Mouse (Mus musculus) Muller cell, postnatal 12 days (primary cell): ENCODE data around the gene B3gnt7.

Experiments used
- DNase-seq: peaks from one replicate; pipeline ENCODE4 v3.0.0-alpha.2; 2015; ENCODE audit errors: inconsistent ontology term

B3gnt7 gene

DNA sequence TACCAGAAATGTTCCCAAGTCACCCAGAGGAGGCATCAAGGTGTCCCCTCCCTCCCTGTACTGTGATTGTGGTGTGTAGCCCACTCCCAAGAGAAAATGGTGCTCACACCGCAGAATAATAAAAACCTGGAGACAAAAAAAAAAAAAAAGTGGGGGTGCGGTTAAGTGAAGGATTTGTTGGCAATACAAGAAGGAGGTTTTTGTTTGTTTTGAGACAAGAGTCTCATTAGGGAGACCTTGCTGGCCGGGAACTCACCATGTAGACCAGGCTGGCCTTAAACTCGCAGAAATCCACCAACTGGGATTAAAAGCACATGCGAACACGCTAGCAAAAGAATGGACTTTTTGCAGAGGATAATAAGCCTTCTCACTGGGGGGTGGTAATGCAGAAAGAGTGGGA, at the start of gene B3gnt7:
B3gnt7 (plus strand) TSS at position 301 of the 400 bp plus-strand sequence.
- no peak for DNase-seq

DNA sequence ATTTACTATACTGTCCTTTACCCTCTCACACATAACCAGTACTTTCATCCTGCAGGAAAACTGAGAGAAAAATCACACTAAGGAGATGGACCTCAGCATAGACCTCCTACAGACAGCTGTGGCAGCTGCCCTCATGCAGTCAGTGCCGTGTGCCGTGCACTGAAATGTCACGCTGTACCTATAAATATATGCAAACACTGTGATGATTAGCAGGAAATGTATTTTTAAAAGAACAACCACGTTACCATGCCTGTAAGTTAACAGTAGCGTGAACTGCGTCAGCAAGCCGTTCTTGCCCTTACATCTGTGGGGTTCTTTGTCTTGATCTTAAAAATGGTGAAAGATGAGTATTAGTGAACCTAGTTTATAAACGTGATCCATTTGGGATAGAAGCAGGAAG, 49.2 kb upstream of the B3gnt7 start:
- DNase-seq: no peak

DNA sequence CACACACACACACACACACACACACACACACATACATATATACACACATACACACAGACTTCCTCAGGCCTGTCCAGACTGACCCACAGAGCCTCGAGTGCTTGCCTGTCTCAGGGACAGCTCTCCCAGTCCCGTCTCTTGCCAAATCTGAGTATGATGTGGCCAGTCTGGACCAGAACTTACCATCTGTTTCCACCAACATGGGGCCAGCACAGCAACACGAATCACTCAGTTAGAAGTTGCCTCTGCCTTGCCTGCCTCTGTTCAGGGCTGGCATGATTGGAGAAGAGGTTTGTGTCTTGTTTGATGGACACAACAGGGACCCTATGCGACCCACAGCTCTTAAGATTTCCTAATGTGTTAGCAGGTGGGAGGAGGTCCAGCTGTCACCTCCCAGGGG, 46.3 kb upstream of the B3gnt7 start:
- no peak for DNase-seq

DNA sequence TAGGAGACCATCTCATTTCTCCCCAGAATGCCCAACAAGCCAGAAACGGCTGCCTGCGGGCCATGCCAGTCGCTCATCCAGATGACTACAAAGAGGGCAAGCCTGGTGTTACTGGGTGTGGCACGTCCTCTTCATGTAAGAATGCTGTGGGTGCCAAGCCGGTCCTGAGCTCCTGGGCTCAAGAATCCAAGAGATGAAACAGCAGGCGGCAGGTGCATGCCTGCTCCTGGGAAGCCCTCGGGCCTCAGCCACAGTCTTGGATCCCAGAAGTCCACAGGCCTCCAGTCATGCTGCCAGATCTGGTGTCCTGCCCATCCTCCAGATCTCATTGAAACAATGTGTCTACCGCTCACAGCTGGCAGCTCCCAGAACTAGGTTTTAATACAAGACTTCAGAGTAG, 45.4 kb upstream of the B3gnt7 start:
- DNase-seq: no peak

DNA sequence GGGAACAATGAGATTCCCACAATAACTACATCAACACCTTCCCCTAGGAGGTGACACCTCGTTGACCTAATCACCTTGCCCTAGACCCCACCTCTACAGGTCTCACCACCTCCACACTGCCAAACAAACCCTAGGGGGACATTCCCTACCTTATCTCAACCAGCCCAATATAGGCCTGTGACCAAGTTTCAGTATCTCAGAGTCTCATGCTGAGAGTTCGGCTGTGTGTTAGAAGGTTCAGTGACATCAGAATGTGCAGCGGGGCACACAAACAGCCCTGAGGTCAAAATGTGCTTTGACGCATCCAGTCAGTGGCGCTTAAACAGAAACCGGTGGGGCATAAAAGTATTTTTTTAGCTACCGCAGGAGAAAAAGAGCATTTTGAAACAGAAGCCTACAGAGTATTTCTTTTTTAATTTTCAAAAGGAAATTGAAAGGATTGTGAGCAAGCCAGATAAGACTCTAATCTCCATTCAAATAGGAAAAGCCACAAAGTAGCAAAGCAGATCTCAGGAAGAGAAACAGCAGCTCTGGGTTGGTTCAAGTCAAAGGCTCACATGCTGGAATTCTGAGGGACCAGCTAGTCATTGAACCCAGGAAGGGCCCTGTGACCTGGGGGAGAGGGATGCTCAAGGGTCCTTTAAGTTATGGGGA, 44.3 kb upstream of the B3gnt7 start:
- DNase-seq: no peak

DNA sequence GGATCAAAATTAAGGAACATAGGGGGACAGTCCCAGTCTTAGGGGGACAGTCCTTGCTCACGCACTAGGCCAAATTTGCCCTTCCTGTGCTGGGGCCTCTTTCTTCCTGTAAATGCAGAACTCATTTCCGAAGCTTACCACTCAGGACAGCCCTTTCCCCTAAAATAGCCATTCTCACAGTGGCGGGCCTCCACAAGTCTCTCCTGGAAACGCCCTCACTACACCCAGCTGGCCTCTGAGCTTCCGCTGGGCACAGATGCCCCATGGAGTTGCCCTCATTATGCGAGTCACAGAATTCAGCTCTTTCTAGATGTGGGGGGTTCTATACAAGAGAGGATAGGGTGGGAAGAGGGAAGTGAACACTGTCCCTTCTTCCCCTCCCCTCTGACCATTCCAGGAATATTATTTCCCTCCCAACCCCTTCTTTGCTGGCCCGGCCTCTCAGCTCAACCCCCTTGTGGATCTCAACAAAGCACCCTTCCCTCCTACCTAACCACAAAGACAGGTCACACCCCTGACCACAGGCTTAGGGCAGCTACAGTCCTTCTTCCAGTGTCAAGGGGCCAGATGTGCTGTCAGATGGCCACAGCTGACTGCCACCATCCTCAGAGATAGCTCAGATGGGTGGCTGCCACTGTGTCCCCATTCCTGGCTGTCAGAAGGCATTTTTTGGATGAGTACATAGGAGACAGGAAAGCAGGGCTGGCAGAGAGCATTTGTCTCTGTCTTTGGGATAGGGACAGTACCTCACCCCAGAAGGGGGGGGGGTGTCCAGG, 38.9 kb upstream of the B3gnt7 start:
- no peak for DNase-seq

DNA sequence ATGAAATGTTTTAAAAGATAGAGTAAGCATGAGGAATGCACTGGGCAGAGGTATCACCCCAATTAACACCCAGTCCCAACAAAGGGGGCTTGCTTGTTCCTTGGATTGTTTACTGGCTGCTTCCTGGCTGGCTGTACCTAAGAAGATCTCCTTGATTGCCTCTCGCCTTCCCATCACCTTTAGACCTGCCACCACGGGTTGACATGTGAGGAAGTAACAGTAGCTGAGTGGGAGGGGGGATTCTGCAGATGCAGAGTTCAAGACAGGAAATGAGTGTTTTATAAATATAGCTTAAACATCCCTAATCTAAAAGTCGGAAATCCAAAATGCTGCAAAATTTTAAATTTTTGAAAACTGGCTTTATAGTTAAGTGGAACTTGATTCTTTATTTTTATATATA, 37.6 kb upstream of the B3gnt7 start:
- DNase-seq: no peak

DNA sequence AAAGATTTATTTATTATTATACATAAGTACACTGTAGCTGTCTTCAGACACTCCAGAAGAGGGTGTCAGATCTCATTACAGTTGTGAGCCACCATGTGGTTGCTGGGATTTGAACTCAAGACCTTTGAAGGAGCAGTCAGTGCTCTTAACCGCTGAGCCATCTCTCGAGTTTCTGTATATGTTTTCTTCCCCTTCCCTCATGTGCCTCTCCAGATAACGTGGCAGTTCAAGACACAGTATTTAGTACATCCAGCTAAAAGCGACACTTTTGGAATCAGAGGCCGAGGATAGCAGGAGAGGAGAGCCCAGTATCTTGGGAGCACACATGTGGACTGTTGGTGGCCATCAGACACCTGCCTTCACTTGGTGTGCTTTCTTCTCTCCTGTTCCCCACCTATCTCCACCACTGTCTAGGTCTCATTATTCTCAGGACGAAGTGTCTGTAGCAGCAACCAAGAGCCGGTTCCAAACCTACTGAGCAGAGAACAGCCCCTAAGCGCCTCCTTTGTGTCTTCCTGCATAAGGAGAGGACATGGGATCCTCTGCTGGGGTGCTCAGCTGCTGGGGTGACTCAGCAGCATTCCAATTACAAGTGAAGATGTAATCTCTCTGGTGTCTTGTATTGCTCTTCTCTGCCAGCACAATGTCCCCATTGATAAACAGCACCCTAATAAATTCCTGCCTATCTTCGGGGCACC, 34.0 kb upstream of the B3gnt7 start:
- no peak for DNase-seq

DNA sequence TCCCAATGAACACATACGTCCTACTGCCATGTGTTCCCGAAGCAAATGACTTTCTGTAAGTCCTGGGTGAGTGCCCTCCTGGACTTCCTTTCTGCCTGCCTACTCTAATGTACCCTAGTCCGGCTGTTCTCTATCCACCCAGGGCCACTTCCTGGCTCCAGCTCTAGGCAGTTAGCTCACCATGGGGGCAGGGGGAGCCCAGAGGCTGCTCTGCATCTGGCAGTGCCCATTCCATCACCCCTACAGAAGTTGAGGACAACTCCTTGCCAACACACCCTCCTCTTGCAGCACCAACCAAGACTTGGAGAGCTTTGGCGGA, 33.5 kb upstream of the B3gnt7 start:
- no peak for DNase-seq

DNA sequence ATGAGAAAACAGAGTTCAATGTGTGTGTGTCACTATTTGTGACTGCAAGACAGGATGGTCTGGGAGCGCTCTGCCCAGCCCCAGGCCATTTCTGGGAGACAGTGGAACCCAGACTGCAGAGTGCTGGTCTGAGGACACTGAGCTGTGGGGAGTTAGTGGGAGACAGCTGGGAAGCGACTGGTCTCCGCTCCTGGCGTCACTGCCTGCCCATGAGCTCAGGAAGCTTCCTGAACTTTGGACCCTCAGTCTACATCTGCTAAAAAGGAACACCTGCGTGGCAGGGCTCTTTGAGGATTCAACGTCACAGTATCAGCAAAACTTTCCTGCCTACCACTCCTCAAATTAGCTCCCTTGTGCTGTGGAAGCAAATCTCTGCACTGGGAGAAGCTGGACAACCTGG, 30.9 kb upstream of the B3gnt7 start:
- no peak for DNase-seq

DNA sequence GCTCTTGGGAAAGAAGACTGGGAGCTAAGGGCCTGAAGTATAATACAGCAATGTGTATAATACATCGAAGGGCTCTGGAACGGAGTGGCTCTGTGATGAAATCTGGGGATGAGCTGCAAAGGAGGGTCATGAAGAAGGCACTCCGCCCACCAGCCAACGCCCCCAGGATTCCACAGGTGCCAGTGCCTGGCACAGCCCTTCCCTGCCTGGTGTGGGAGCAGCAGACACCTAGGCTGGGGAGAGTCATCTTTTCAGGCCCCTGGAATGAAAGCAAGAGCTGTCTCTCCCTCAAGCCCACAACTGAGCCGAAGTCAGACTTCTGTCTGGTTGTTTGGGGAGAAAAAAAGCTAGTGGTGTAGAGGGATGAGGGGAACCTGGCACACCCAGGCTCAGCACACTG, 25.6 kb upstream of the B3gnt7 start:
- DNase-seq: no peak

DNA sequence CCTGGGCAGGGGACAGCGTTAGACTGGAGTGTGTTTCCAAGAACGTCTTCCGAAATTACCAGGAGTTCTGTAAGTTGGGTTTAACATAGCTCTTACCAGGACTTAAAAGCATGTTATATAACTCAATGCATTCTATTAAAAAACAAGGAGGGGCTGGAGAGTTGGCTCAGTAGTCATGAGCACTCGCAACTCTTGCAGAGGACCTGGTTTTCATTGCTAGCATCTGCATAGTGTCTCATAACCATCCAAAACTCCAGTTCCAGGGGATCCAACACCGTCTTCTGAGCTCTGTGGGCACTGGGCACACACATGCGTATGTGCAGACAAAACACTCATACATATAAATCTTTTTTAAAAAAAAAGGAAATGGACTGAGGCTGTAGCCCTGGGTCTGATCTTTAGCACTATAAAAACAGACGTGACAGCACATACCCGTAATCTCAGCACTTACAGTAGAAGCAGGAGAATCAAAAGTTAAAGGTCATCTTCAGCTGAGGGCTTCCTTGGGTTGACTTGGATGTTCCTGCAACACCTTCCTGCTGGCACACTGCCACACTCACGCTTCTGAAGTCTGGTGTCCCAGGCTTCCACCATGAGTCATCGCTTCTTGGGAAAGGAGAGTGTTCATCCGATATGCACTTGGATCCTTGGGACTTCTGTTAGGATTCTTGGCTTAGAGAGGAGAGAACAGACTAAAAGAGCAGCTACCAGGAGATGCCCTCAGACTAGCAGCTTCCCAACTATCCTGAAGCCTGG, 20.7 kb upstream of the B3gnt7 start:
- no peak for DNase-seq

DNA sequence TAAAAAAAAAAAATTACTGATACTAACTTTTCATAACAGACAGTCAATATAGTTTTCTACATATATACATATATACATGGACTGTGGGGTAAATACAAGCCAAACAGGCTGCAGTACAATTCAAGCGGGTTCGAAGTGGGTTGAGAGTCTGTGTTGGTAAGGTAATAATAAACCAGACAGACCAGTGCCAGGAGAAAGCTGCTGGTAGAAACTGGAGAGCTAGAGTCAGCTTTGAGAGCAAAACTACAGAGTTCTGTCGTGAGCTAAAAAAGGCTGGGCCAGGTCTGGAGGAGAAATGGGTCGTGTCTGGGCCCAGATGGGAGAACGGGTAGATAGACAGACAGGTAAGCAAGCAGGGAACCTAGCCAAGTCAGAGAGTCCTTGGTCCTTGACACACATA, 18.5 kb upstream of the B3gnt7 start:
- no peak for DNase-seq

DNA sequence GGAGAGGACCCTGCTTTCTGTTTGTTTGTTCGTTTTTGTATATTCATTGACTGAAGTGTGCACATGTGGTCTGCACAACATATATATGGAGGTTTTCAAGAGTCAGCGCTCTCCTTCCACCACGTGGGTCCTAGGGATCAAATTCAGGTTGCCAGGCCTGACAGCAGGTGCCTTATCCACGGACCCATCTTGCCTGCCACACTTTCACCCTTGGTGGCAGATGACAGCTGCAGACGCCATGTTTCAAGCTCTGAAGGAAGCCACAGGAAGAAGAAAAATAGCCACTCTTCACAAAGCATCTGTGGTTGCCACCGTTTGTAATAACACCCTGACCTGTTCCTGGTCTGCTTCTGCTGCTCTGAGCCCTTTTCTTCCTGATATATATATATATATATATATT, 17.3 kb upstream of the B3gnt7 start:
- no peak for DNase-seq

DNA sequence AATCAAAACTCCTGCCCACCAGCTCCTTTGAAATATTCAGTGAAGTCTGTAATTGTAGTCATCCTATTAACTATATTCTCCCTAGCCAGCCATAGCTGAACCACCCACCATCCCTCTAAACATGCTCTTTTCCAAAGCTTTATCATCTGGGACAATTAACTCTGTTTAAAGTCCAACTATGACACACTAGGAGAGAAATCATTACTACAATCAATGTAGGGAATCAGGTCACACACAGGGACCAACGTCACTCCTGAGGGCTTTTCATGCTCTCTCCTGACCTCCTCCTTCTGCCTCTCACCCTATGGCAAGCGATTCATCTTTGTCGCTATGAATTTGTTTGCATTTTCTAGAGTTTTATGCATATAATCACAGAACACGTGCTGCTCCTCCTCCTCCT, 15.2 kb upstream of the B3gnt7 start:
- no peak for DNase-seq

DNA sequence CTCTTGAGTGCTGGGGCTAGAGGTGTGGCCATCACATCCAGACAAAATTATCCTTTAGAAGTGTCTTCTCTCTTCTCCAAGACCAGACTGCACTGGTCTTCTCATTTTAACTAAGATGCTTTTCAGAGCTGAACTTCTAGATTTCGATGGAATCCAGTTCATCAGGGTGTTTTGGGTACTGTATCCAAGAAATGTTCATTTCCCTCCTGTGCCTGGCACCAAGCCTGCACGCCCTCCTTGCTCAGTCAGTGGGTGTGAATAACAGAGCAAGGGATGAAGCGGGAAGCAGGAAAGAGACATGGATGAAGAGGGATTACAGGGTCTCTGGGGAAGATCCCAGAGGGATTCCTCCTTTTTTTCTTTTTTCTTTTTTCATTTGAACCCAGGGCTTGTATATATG, 12.2 kb upstream of the B3gnt7 start:
- no peak for DNase-seq

DNA sequence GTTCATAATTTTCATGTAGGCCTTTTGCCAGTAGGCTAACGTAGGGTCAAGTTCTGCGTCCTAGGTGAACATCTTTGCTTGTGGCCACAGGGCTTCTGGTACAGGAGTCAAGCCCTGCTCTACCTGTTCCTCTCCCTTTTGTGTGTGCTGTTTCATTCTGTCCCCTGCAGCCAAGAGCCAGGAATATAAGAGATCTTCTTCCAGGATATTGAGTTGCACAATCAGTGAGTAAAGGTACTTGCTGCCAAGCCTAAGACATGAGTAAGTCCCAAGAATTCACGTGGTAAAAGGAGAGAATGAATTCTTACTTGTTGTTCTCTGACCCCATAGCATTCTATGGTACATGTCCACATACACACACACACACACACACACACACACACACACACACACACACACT, 9.5 kb upstream of the B3gnt7 start:
- DNase-seq: no peak

DNA sequence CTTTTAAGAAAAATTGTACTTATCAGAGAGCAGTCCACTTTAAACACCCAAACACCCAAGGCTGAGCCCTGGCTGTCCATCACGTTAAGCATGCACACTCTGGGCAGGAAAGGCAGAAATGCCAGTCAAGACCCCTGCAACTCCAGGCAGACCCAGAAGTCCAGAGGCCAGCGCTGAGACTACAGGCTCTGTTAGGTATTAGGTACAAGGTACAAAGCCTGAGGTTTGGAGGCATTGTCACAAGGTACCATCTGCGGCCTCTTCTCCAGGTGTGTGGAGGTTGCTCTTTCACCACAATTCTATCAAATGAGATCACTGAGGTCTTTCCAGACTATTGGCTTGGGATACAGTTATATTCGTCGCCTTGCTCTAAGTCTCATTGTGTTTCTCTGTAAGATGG, 8.8 kb upstream of the B3gnt7 start:
- no peak for DNase-seq

DNA sequence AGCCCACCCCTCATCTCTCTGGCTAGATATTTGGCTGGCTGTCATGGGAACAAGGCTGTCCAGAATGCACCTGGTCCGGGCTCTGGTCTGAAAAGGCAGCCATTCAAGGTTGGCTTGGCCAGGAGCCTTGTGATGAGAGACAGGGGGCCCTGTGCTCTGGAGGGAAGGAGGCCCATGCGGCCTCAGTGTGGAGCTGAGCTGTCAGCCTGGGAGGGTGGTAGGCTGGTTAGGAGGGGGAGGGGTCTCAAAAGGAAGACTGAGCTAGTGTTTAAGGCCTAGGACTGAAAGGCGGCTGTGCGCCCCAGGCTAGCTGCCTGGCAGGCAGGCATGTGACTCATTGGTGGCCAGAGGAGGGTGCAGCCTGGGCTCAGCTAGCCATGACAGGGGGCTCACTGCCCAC, 8.2 kb upstream of the B3gnt7 start:
- DNase-seq: no peak

DNA sequence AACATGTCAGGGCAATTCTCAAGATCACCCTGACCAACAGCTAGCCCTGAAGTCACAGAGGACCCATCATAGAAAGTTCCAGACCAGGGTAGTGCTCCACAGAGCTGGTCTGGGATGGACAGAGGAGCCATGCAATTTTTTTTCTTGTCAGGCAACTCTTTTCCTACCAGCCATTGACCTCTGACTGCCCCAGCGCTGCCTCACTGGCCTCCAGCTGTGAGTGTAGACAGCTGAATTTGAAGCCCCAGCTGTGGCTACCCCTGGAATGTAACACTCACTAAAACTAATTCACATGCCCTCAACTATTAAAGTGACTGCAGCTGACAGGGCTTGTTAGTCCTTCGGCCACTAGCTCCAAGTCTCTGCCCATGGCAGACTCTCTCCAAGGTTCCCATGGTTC, 2.5 kb upstream of the B3gnt7 start:
- no peak for DNase-seq

DNA sequence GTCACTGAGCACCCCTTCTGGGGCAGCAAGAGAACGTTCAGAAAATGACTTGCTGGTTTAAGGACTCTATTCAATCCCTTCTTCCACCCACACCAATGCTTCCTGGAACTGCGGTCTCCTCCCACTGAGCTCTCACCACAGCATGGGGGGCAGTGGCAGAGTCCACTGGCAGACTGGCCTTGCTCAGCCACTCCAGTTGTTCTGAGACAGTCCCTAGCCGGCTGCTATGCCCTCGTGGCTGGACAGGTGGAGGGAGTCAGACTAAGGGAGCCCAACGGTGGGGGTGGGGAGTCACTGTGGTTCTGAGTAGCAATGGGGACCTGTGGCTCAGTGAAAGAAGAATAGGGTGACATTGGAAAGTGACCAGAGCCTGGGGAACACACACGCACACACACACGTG, 1.9 kb upstream of the B3gnt7 start:
- DNase-seq: no peak
